Mouse (Mus musculus) mesoderm, embryonic 11.5 days (tissue): ENCODE measurements around the gene Olfr1265.

Source experiments
- DNase-seq: peaks from one replicate; pipeline ENCODE4 v3.0.0-alpha.2; 2012; ENCODE audit warnings: low read depth, low spot score

The Olfr1265 gene

DNA sequence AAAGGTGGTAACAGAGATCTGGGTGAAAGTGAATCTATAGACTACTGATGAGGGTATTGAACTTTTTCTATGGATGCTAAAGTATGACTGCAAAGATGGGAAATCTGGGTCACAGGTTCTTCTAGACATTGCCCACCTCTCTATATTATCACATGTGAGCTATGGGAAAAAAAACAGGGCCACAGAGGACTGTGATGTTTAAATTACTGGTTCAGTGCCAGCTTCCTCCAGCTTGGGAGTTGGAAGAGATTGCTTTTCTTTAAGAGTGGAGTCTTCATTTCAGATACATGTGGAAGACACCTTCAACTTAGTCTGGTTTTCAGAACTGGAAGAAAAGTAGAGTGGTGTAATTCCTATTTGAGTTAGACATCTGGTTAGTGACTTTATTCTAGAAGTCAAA is at the start of gene Olfr1265:
TSS of gene Olfr1265 (plus strand) at position 301 of the 400 bp plus-strand sequence.
- no peak for DNase-seq

DNA sequence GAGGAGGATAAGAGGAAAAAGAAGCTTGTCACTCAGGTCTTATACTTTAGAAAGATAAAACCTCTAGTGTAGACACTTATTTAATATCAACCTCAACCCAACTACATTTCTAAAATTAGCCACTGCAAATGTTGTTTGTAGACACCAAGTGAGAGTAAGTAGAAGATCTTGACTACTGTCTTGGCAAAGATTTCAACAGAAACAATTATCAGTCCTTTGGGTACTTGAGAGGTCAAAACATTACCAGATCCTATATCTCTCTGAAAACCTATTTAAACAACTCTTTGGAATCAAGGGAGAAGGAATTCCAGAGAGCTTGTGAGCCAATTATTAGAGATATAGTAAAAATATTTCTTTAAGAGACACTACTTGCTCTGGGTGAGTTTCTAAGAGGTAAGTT is 44.2 kb upstream of the Olfr1265 start, which contains the start of gene Olfr1261:
TSS of gene Olfr1261 (plus strand) at position 301 of the 400 bp plus-strand sequence.
- DNase-seq: no peak

DNA sequence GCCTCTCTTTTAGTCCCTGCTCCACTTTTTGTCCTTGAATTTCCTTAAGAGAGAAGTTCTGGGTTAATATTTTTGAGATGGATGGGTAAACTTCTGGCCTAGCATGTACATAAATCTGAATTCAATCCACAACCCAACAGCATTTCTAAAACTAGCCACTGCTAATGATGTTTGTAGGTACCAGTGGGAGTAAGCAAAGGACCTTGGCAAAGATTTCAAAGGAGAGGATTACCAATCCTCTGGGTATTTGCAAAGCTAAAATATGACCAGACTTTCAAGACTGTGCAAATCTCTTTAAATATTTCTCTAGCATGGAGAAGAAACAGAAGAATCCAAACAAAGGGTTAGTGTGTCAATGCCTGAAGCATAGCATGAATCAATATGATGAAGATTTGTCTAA is 35.3 kb upstream of the Olfr1265 start, which contains the start of gene Olfr1262:
TSS of gene Olfr1262 (plus strand) at position 301 of the 400 bp plus-strand sequence.
- DNase-seq: no peak

DNA sequence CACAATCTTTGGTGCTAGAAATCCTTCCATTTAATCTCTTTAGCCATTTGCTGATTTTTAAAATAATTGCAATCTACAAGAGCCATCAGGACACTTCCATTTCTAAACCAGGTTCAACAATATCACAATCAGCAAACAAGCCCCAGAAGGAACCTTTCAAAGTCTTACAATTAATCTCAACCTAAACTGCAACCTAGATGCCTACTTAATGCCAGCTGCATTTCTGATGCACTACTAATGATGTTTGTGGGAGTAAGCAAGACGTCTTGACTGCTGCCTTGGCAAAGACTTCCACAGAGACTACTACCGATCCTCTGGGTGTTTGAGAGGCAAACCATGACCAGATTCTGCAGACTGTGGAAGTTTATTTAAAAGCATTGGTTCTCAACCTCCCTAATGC is 23.3 kb upstream of the Olfr1265 start, which contains the start of gene Olfr1263:
TSS of gene Olfr1263 (plus strand) at position 301 of the 400 bp plus-strand sequence.
- no peak for DNase-seq

DNA sequence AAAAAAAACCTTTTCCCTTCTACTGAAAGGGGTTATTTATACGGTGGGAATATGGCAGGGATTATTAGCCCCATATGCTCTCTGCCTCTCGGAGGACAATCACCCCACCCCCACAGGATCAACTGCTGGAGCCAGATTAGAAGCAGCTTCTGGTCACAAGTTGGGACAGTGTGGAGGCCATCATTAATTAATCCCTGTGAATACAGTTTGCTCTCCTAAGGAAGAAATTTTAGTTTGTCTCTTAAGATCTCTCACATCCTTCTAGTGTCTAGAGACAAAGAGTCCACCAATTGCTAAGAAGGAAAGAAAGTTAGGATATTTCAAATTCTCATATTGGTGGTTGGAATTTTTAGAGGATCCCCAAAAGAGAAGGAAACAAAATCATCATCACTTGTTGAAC is 9.7 kb upstream of the Olfr1265 start, which contains the start of gene Olfr1264:
TSS of gene Olfr1264 (minus strand) at position 101 of the 400 bp plus-strand sequence.
- no peak for DNase-seq

DNA sequence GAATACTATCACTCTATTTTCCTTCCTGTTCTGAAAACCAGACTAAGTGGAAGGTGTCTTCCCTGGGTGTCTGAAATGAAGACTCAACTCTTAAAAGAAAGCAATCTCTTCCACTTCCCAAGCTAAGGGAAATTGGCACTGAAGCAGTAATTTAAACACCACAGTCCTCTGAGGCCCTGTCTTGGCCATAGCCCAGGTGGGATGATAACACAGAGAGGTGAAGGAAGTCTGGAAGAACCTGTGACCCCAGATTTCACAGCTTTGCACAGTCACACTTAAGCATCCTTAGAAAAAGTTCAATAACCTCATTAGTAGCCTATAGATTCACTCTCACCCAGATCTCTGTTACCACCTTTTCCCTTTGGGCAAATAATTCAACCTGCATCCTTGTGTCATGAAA is 28.4 kb downstream of the Olfr1265 start, which contains the start of gene Olfr140:
TSS of gene Olfr140 (minus strand) at position 101 of the 400 bp plus-strand sequence.
- no peak for DNase-seq

DNA sequence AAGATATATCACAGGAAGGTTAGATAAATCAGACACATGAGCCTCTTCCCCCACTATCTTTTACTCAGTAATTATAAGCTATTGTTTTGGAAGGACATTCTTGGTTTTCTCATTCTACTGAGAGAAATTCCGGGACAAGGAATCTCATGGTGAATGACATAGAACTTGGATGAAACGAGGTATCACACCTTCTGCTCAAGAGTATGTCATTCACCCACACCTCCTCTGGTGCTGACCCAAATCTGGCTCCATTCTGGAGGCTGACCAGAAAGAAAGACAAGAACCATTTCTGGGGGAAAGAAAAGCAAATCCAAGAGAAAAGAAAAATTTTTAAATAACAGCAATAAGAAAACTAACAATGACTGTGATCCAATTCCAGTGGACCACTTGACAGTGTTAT is 34.9 kb downstream of the Olfr1265 start:
- DNase-seq: no peak
